In genomic region chr11:60495692-60496091, GRCm38 (mm10) we compare ENCODE assay signal across 31 mouse cellular contexts. TPM values are rescaled to one million over a fixed set of nuclear protein-coding genes. Genes with fewer than 3 reads are reported as not detected.
DNase-seq lines count a peak whose midpoint lies in the region; ATAC-seq and TF ChIP-seq lines count a peak whose summit lies in the region.
"Had no signal": no experiment of that assay in that cellular context is flagged by ENCODE, and none has a peak within 500 bp of the region (broad histone marks: within the 10 kb centered on the region; RNA-seq: fewer than 3 reads in every experiment).

No protein-coding gene starts in this region.

- DNase-seq in forebrain, postnatal 0 days, result no peak
- DNase-seq in forebrain, embryonic 10.5 days (ENCODE audit: extremely low spot score, low spot score), result no peak
- no peak for DNase-seq in layer of hippocampus, adult 2 months (ENCODE audit: low spot score in 2 of 2)
- no peak for DNase-seq in layer of hippocampus, postnatal 10 days (ENCODE audit: low spot score in 2 of 2)
- DNase-seq in 3T3-L1 (ENCODE audit: low read depth, low spot score), result peak; percentile 35
- peak; percentile 26 for DNase-seq in NIH3T3 (ENCODE audit: low read depth)
- DNase-seq in gastrocnemius, adult 2 months, result no peak
- DNase-seq in frontal cortex, postnatal 36 days (ENCODE audit: low spot score in 2 of 2), result no peak
- DNase-seq: adrenal gland, postnatal 10 days; cerebellum, adult 11 months; cerebellum, adult 9-10 months; cerebellum, postnatal 36 days; embryo, embryonic 11 days; gastrocnemius, postnatal 25 days; heart, adult 11 months; heart, postnatal 4 days; kidney, adult 8-10 months; kidney, postnatal 10 days; layer of hippocampus, adult 9-11 months; lung, postnatal 4 days; right cerebral cortex, postnatal 4 days; thymus, adult 2 months; thymus, postnatal 36 days had no signal

- H3K4me1 ChIP-seq in forebrain, postnatal 0 days (ENCODE audit: insufficient read depth), result no peaks in the 10 kb centered on the region
- no peaks in the 10 kb centered on the region; the same call in 1 of the 2 replicates for H3K4me1 ChIP-seq in forebrain, embryonic 10.5 days
- H3K4me1 ChIP-seq: embryonic facial prominence, embryonic 13.5 days; heart, embryonic 12.5 days; limb, embryonic 12.5 days; neural tube, embryonic 13.5 days had no signal

- 0 out of 2 replicates have a peak, but pooled peaks have one; percentile 26 for TF ChIP-seq CTCF in forebrain, postnatal 0 days (IDR thresholded peaks at IDR 0.05; ENCODE audit: low read depth)
- TF ChIP-seq CTCF in layer of hippocampus, adult 2 months (conservative IDR thresholded peaks at IDR 0.05), result peak; percentile 58
- no peak for TF ChIP-seq CTCF in gastrocnemius, adult 2 months (IDR thresholded peaks at IDR 0.05)

- no peak overlapping the region for H3K27ac ChIP-seq in forebrain, postnatal 0 days (ENCODE audit: low read depth, low read length)
- H3K27ac ChIP-seq in forebrain, embryonic 10.5 days, result no peak overlapping the region
- H3K27ac ChIP-seq in layer of hippocampus, adult 2 months, result no peak overlapping the region
- no peak overlapping the region for H3K27ac ChIP-seq in gastrocnemius, adult 2 months
- H3K27ac ChIP-seq: embryonic facial prominence, embryonic 13.5 days; hindbrain, embryonic 14.5 days; limb, embryonic 12.5 days; neural tube, embryonic 13.5 days had no signal

- no peaks in the 10 kb centered on the region for H3K36me3 ChIP-seq in forebrain, postnatal 0 days (ENCODE audit: insufficient read depth)
- H3K36me3 ChIP-seq in forebrain, embryonic 10.5 days (replicated peaks), result no peaks in the 10 kb centered on the region
- H3K36me3 ChIP-seq: embryonic facial prominence, embryonic 13.5 days; heart, embryonic 12.5 days; limb, embryonic 12.5 days; neural tube, embryonic 13.5 days had no signal

- H3K4me3 ChIP-seq in forebrain, postnatal 0 days (ENCODE audit: low read depth, low read length), result no peak overlapping the region
- H3K4me3 ChIP-seq in forebrain, embryonic 10.5 days, result no peak overlapping the region
- no peak overlapping the region for H3K4me3 ChIP-seq in layer of hippocampus, adult 2 months
- no peak overlapping the region for H3K4me3 ChIP-seq in gastrocnemius, adult 2 months
- H3K4me3 ChIP-seq: embryonic facial prominence, embryonic 13.5 days; heart, embryonic 12.5 days; limb, embryonic 12.5 days; neural tube, embryonic 13.5 days had no signal

- no peak overlapping the region for H3K4me2 ChIP-seq in forebrain, postnatal 0 days (ENCODE audit: low read depth)
- H3K4me2 ChIP-seq: embryonic facial prominence, embryonic 13.5 days; heart, embryonic 12.5 days; hindbrain, embryonic 14.5 days; limb, embryonic 12.5 days; neural tube, embryonic 13.5 days had no signal

- H3K9me3 ChIP-seq in forebrain, postnatal 0 days (ENCODE audit: low read length), result no peaks in the 10 kb centered on the region
- H3K9me3 ChIP-seq in forebrain, embryonic 10.5 days, result no peaks in the 10 kb centered on the region
- H3K9me3 ChIP-seq: embryonic facial prominence, embryonic 13.5 days; heart, embryonic 12.5 days; limb, embryonic 12.5 days; neural tube, embryonic 13.5 days had no signal

- no peak for ATAC-seq in forebrain, postnatal 0 days
- ATAC-seq: forebrain, embryonic 16.5 days; inflammation-experienced regulatory T-cells, adult 6 months had no signal

- no peaks in the 10 kb centered on the region for H3K27me3 ChIP-seq in forebrain, postnatal 0 days (ENCODE audit: insufficient read depth, low read length)
- H3K27me3 ChIP-seq in forebrain, embryonic 10.5 days (ENCODE audit: poor library complexity, severe bottlenecking), result no peaks in the 10 kb centered on the region
- H3K27me3 ChIP-seq: embryonic facial prominence, embryonic 13.5 days; neural tube, embryonic 13.5 days had no signal

- H3K9ac ChIP-seq in forebrain, postnatal 0 days, result no peak overlapping the region
- H3K9ac ChIP-seq: embryonic facial prominence, embryonic 13.5 days; heart, embryonic 12.5 days; hindbrain, embryonic 14.5 days; limb, embryonic 12.5 days; neural tube, embryonic 13.5 days had no signal

- intact Hi-C loops in gastrocnemius, adult 2 months (cut with DNase I), result no loop called here

- 65% methylated on average over 2 of the region's 2 CpGs for WGBS in forebrain, postnatal 0 days
- 70% methylated on average over 2 of the region's 2 CpGs for WGBS in forebrain, embryonic 10.5 days

RNA-seq across cellular contexts. Expression of gene Myo15, which starts 26.6 kb away (rescaled TPM):
- total RNA-seq in forebrain, postnatal 0 days (2014; rRNA removed), result 0.24 and 0.54 TPM in 2 replicates
- 0.10 and 0.13 TPM in 2 replicates for polyA plus RNA-seq in forebrain, postnatal 0 days (2015; fragmentation: Nextera tagmentation; extraction: Ambion mirVana)
- 0.02 and 0.10 TPM in 2 replicates for polyA plus RNA-seq in forebrain, embryonic 10.5 days (2016; fragmentation: Nextera tagmentation; extraction: Ambion mirVana)
- total RNA-seq in layer of hippocampus, adult 2 months (2021), result under 1 TPM; 0.10 TPM
- under 1 TPM; 0.13 to 0.18 TPM for total RNA-seq in layer of hippocampus, postnatal 10 days (2021)
- total RNA-seq in gastrocnemius, adult 2 months (2021), result under 1 TPM in 1 of 2 experiments, not detected in 1; 0.06 TPM
- polyA plus RNA-seq: heart, postnatal 0 days had no signal

RNA-seq across cellular contexts. Expression of gene Alkbh5, which starts 40.5 kb away (rescaled TPM):
- total RNA-seq in forebrain, postnatal 0 days (2014; rRNA removed), result 28.3 and 32.8 TPM in 2 replicates
- polyA plus RNA-seq in forebrain, postnatal 0 days (2015; fragmentation: Nextera tagmentation; extraction: Ambion mirVana), result 14.2 and 21.8 TPM in 2 replicates
- 32.3 and 39.9 TPM in 2 replicates for polyA plus RNA-seq in forebrain, embryonic 10.5 days (2016; fragmentation: Nextera tagmentation; extraction: Ambion mirVana)
- total RNA-seq in layer of hippocampus, adult 2 months (2021), result 10 to 100 TPM; 52.0 to 56.6 TPM
- 10 to 100 TPM; 39.0 to 40.1 TPM for total RNA-seq in layer of hippocampus, postnatal 10 days (2021)
- total RNA-seq in gastrocnemius, adult 2 months (2021), result 100 to 1,000 TPM; 115 to 122 TPM

RNA-seq across cellular contexts. Expression of gene Drg2, which starts 41.3 kb away (rescaled TPM):
- 78.1 and 82.6 TPM in 2 replicates for total RNA-seq in forebrain, postnatal 0 days (2014; rRNA removed)
- polyA plus RNA-seq in forebrain, postnatal 0 days (2015; fragmentation: Nextera tagmentation; extraction: Ambion mirVana), result 79.3 and 83.8 TPM in 2 replicates
- 129 and 130 TPM in 2 replicates for polyA plus RNA-seq in forebrain, embryonic 10.5 days (2016; fragmentation: Nextera tagmentation; extraction: Ambion mirVana)
- total RNA-seq in layer of hippocampus, adult 2 months (2021), result 10 to 100 TPM; 77.1 to 79.4 TPM
- 10 to 100 TPM; 64.2 to 73.8 TPM for total RNA-seq in layer of hippocampus, postnatal 10 days (2021)
- 10 to 100 TPM; 26.4 to 26.6 TPM for total RNA-seq in gastrocnemius, adult 2 months (2021)

Comparison
In these comparisons a context has a peak if more than half of its experiments do, and no peak if none do; other contexts are left out.
1. DNase-seq: peak in 3T3-L1 (single experiment) and NIH3T3 (single experiment); none in forebrain, postnatal 0 days (single experiment), forebrain, embryonic 10.5 days (single experiment), layer of hippocampus, adult 2 months (0 of 2), layer of hippocampus, postnatal 10 days (0 of 2), gastrocnemius, adult 2 months (single experiment) and frontal cortex, postnatal 36 days (0 of 2).